Mouse (Mus musculus) limb, embryonic 10.5 days (tissue): ENCODE results near the gene Mrps36. TPM values are rescaled to one million over a fixed set of nuclear protein-coding genes. Genes with fewer than 3 reads are reported as not detected.

Source experiments
- polyA plus RNA-seq: library from polyadenylated mRNA; unstranded; fragments of >200 nt; fragmentation: Nextera tagmentation; extraction: Ambion mirVana; gene quantifications from 2 replicates; pipeline ENCODE4 v1.2.1, GENCODE M21; 2016

Gene Mrps36
- polyA plus RNA-seq, 1 experiment from 2014 or later = 97.0 TPM

Other genes with a start within 250 kb of the Mrps36 start
- gene Ocln, start 191.9 kb downstream of the Mrps36 start, polyA plus RNA-seq = 1.3 and 1.8 TPM in 2 replicates
- gene Marveld2, start 127.7 kb downstream of the Mrps36 start, polyA plus RNA-seq = 3.0 and 3.5 TPM in 2 replicates
- 361 and 370 TPM in 2 replicates for gene Ak6, start 93.7 kb downstream of the Mrps36 start, polyA plus RNA-seq
- gene Rad17, start 93.6 kb downstream of the Mrps36 start, polyA plus RNA-seq = 23.8 and 25.8 TPM in 2 replicates
- gene Taf9, start 93.1 kb downstream of the Mrps36 start, polyA plus RNA-seq = 21.4 and 23.0 TPM in 2 replicates
- gene Ccdc125, start 74.9 kb downstream of the Mrps36 start, polyA plus RNA-seq = 3.7 and 4.1 TPM in 2 replicates
- 116 and 117 TPM in 2 replicates for gene Cdk7, start 13.7 kb downstream of the Mrps36 start, polyA plus RNA-seq
- 72.3 and 77.8 TPM in 2 replicates for gene Cenph, start 31.2 kb upstream of the Mrps36 start, polyA plus RNA-seq
- gene Ccnb1, start 41.9 kb upstream of the Mrps36 start, polyA plus RNA-seq = 406 and 409 TPM in 2 replicates
- gene Slc30a5, start 88.8 kb upstream of the Mrps36 start, polyA plus RNA-seq = 44.8 and 45.2 TPM in 2 replicates